Mouse (Mus musculus) bone marrow, adult 2 months (tissue): ENCODE data around the gene Ttll5. TPM values are rescaled to one million over a fixed set of nuclear protein-coding genes. Genes with fewer than 3 reads are reported as not detected.

Source experiments
- H3K27ac ChIP-seq: fragments of 200-500 bp; 2 replicates; pipeline ENCODE4 v1.5.1; 2012; ENCODE audit warnings: low read depth, mild to moderate bottlenecking, control low read depth, inconsistent platforms, low read length; ENCODE audit not compliant: control insufficient read depth, poor library complexity, insufficient read depth
- H3K4me1 ChIP-seq: fragments of 200-500 bp; 2 replicates; pipeline ENCODE4 v1.6.1; 2011; ENCODE audit warnings: low read length; ENCODE audit not compliant: control insufficient read depth, insufficient read depth
- H3K4me3 ChIP-seq: fragments of 200-500 bp; replicated peaks from 2 replicates; pipeline ENCODE3; 2011; ENCODE audit warnings: mild to moderate bottlenecking, low read depth, low read length, control low read depth; ENCODE audit not compliant: control insufficient read depth
- CTCF ChIP-seq: fragments of 200-500 bp; IDR thresholded peaks from 2 replicates; pipeline ENCODE4 v1.5.1; 2011; ENCODE audit warnings: low read length, control low read depth; ENCODE audit not compliant: control insufficient read depth, insufficient read depth
- POLR2A ChIP-seq: fragments of 200-500 bp; IDR thresholded peaks from 2 replicates; pipeline ENCODE4 v1.6.1; 2011; ENCODE audit warnings: low read depth, mild to moderate bottlenecking, control low read depth, low read length, borderline replicate concordance; ENCODE audit not compliant: control insufficient read depth
- WGBS: fragments of 180-500 bp; shearing (Covaris S2); methylation state at CpG from one replicate; pipeline ENCODE4 v1.1.7; 2018; 5-methylcytosine and 5-hydroxymethylcytosine counted together
- polyA plus RNA-seq: library from polyadenylated mRNA; stranded (reverse); fragments of >200 nt; gene quantifications from 2 replicates; pipeline ENCODE4 v1.2.4, GENCODE M21; 2011; ENCODE audit warnings: low replicate concordance; ENCODE audit not compliant: missing spikeins, insufficient read depth, insufficient read length

Gene Ttll5
- polyA plus RNA-seq, 1 experiment = 16.8 TPM

DNA sequence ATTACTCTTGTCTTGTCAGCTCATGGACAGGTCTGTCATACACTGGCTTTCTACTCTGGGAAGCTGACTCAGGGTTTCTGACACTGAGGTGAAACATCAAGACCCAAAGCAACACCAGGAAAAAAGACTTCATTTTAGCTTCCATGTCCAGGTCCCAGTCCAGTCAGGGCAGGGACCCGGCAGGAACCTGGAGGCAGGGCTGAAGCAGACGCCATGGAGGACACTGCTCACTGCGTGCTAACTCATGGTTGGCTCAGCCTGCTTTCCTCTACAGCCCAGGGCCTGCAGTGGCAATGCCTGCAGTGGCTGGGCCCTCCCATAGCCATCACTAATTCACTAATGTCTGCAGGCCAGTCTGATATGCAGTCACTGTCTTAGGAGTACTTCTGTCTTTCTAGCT, 4.4 kb downstream of the Ttll5 start:
- H3K4me1 ChIP-seq = no peaks in the 10 kb centered on the region
- WGBS = 93% methylated on average over 3 of the region's 3 CpGs

DNA sequence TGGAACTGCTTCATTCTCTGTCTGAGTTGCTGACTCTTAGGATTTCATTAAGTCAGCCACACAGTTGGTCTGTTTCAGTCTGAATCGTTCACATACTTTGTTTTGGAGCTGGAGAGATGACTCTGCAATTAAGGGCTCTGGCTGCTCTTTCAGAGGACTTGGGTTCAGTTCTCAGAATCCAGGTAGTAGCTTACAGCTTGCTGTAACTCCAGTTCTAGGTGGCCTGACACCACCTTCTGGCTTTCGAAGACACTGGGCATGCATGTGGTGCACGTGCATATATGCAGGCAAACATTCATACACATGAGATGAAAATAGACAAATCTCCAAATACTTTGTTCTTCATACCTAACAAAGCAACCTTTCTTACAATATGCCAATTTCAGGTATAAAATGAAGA, 5.4 kb downstream of the Ttll5 start:
- 88% methylated on average over 3 of the region's 3 CpGs for WGBS
- Histone ChIP-seq H3K4me1 (no peaks in the 10 kb centered on the region), H3K27ac (no peak overlapping the region), H3K4me3 (no peak overlapping the region)
- TF ChIP-seq POLR2A = no peak
- no peak for TF ChIP-seq CTCF

More for the DNA sequence above, 4.4 kb downstream of the Ttll5 start:
- H3K4me3 ChIP-seq = no peak overlapping the region
- no peak for TF ChIP-seq CTCF
- peak; percentile 32; the same call in 1 of the 2 replicates for TF ChIP-seq POLR2A
- no peak overlapping the region for H3K27ac ChIP-seq

DNA sequence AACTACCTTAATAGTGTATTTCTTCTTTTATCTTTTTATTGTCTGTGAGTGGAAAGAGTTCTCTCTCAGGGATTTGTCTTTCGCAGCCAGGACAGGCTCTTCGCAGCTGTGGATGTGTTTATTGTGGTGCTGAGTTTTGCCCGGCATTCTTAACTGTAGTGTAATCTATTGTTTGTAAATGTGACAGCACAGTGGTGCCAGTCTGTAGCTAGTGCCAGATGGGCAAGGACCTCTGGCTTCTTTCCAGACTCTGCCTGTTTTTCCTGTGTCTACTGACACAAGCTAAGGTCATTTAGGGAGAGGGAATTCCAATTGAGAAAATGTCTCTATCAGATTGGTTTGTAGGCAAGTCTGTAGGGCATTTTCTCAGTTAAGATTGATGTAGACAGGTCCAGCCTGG, 6.2 kb downstream of the Ttll5 start:
- no peak overlapping the region for H3K27ac ChIP-seq
- no peaks in the 10 kb centered on the region for H3K4me1 ChIP-seq
- TF ChIP-seq POLR2A = no peak
- no peak for TF ChIP-seq CTCF
- 90% methylated on average over 3 of the region's 3 CpGs for WGBS
- H3K4me3 ChIP-seq = no peak overlapping the region

DNA sequence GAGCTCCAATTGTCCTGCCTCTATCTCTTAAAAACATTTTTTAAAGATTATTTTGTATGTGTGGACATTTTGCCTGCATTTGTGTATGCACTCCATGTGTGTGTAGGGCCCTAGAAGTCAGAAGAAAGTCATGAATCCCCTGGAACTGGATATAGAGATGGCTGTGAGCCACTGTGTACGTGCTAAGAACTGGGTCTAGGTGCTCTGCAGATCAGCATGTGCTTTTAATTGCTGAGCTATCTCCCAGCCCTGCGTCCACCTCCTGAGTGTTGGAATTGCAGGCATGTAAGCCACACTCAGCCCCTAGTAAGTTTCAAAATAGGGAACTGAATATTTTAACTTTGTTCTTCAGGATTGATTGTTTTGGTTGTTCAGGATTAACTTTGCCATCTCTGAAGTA, 10.1 kb downstream of the Ttll5 start:
- no peak for TF ChIP-seq POLR2A
- no peak for TF ChIP-seq CTCF
- H3K27ac ChIP-seq = no peak overlapping the region
- no peaks in the 10 kb centered on the region for H3K4me1 ChIP-seq
- WGBS = 83% methylated on average over 2 of the region's 2 CpGs
- H3K4me3 ChIP-seq = no peak overlapping the region

DNA sequence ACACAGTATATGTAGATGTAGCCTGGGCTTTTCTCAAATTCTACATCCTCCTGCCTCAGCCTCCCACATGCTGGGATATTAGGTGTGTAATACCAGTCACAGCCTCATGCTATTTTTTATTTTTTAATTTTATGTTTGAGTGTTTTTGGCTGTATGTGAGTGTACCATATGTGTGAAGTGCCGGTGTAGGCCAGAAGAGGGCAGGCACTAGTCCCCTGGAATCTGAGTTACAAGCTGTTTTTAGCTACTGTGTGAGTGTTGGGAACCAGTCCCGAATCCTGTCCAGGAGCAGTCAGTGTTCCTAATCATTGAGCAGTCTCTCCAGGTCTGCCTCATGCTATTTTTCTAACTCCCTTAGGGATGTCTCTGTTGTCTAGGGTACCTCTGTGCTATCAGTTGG, 13.3 kb downstream of the Ttll5 start:
- TF ChIP-seq POLR2A (no peak), CTCF (no peak)
- no peak overlapping the region for H3K4me3 ChIP-seq
- 92% methylated on average over 2 of the region's 2 CpGs for WGBS
- H3K27ac ChIP-seq = no peak overlapping the region
- H3K4me1 ChIP-seq = no peaks in the 10 kb centered on the region

DNA sequence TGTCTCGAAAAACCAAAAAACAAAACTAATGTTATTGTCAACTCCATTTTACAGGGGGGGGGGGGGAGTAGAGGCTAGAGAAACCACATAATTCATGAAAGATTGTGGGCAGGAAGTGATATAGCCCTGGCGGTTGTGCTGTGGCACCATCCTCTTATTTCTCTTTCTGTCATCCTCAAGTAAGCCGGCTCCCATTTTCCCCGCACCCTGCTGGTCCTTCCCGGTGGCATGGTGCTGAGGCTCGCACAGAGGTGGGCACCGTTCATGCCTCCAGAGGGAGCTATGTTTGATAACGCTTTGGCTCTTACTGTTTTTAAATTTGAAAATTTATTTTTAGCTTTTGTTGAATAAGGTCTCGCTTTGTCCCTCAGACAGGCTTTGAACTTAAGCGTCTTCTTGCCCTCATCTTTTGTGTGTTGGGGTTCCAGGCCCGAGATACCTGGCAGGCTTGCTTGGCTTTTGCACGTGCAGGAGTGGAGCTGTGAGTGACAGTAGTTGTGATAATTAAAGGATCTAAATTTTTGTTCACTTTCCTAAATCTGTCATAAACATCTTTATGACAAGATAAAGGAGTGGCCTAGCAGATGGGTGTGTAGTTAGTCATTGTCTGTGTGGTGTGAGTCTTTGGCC, 15.0 kb downstream of the Ttll5 start:
- WGBS = 43% methylated on average over 12 of the region's 12 CpGs
- Histone ChIP-seq H3K4me3 (no peak overlapping the region), H3K4me1 (no peaks in the 10 kb centered on the region), H3K27ac (no peak overlapping the region)
- no peak for TF ChIP-seq CTCF

DNA sequence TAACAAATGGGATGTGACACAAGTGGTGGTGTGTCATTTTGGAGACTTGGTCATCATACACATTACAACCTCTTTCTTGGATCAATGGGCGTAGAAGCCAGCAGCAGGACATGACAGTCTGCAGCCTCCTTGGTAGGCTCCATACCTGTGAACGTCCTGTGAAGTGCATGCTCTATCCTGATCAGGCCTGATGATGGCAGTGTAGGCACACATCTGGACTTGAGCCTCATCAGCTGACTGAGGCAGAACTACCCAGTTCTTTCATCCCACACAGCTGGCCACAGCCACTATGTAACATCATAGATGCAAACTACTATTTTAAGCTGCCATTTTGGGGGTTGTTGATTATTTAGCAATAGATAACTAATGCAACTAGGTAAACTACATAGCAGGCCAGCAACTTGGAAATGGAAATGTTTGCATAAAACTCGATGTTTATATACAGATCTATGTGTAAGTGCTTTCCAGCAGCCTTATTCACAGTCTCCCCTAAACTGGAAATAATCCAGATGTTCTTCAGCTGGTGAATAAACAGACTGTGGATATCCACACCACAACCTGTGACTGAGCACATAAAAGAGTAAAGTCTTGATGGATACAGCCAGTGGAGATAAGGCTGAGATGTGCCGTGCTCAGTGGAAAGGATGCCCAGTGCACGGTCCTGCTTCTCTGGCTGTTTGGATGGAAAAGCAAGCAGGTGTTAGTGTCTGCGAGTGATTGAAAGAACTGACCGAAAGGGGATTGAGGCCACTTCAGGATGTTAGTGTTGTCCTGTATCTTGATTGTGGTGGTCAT, 23.9 kb downstream of the Ttll5 start:
- Histone ChIP-seq H3K4me3 (no peak overlapping the region), H3K27ac (no peak overlapping the region), H3K4me1 (no peaks in the 10 kb centered on the region)
- 83% methylated on average over 7 of the region's 7 CpGs for WGBS
- TF ChIP-seq POLR2A (no peak), CTCF (peak; percentile 55)

- no peak for TF ChIP-seq POLR2A
- no peak for TF ChIP-seq CTCF
- no peak overlapping the region for H3K27ac ChIP-seq
- no peaks in the 10 kb centered on the region for H3K4me1 ChIP-seq
- H3K4me3 ChIP-seq = no peak overlapping the region
- WGBS = 90% methylated on average over 8 of the region's 8 CpGs
These were observed 26.2 kb downstream of the Ttll5 start for GRCm38 (mm10) chr12:85850661-85851060.
